Mouse (Mus musculus) gastrocnemius, adult 8-10 months (tissue): ENCODE results near the gene Apoa1. TPM values are rescaled to one million over a fixed set of nuclear protein-coding genes. Genes with fewer than 3 reads are reported as not detected.
A peak's percentile ranks its signal among the peaks of the same experiment; 100 is the strongest.

Experiments
- DNase-seq, 2 experiments: peaks; one replicate each; pipeline ENCODE4 v3.0.0; 2022; ENCODE audit warnings: low spot score in 2 of 2
- total RNA-seq, 4 experiments: library from RNA; stranded (reverse); gene quantifications; 2 replicates each; pipeline ENCODE4 v1.2.4; 2022

Gene Apoa1
- total RNA-seq, 4 experiments from 2014 or later = 3.3 TPM; not detected in 3

- no peak for DNase-seq
These were observed 28.4 kb downstream of the Apoa1 start for GRCm38 (mm10) chr9:46256658-46257385.

GRCm38 (mm10) chr9:46257546-46257945, 29.2 kb downstream of the Apoa1 start:
- DNase-seq = no peak

GRCm38 (mm10) chr9:46259111-46259510, 30.7 kb downstream of the Apoa1 start:
- no peak for DNase-seq

- DNase-seq = no peak
These were observed 32.8 kb downstream of the Apoa1 start for GRCm38 (mm10) chr9:46261131-46261530.

- DNase-seq = no peak
These were observed 40.0 kb downstream of the Apoa1 start, which contains the start of gene Apoa5 for GRCm38 (mm10) chr9:46268343-46268873. Apoa5 (plus strand) TSS chr9:46268633.

GRCm38 (mm10) chr9:46269125-46269524, 40.7 kb downstream of the Apoa1 start:
- no peak for DNase-seq

- no peak for DNase-seq
These were observed 42.4 kb downstream of the Apoa1 start for GRCm38 (mm10) chr9:46270782-46271181.

GRCm38 (mm10) chr9:46272070-46272469, 43.7 kb downstream of the Apoa1 start:
- no peak for DNase-seq

GRCm38 (mm10) chr9:46272677-46273454, 44.5 kb downstream of the Apoa1 start, which contains the start of gene Zpr1:
Zpr1 (plus strand) TSS chr9:46273064.
- peak; percentile 75 to 83 for DNase-seq

- DNase-seq = no peak
These were observed 46.1 kb downstream of the Apoa1 start for GRCm38 (mm10) chr9:46274494-46274893.

Other genes with a start within 250 kb of the Apoa1 start
- gene Pafah1b2, start 215.9 kb upstream of the Apoa1 start, total RNA-seq = 10 to 100 TPM; 19.1 to 25.8 (median 23.2) TPM
- gene Sik3, start 215.8 kb upstream of the Apoa1 start, total RNA-seq = 10 to 100 TPM; 36.6 to 42.4 (median 39.7) TPM
- gene Apoc3, start 7.1 kb downstream of the Apoa1 start, total RNA-seq = 1 to 10 TPM in 1 of 4 experiments, not detected in 3; 4.3 TPM
- not detected for gene Apoa4, start 12.1 kb downstream of the Apoa1 start, total RNA-seq
- under 1 TPM in 1 of 4 experiments, not detected in 3; 0.27 TPM for gene Apoa5, start 40.1 kb downstream of the Apoa1 start, total RNA-seq
- gene Zpr1, start 44.5 kb downstream of the Apoa1 start, total RNA-seq = 10 to 100 TPM; 21.8 to 32.3 (median 26.9) TPM
- gene Bud13, start 54.4 kb downstream of the Apoa1 start, total RNA-seq = 10 to 100 TPM in 2 of 4 experiments, 1 to 10 TPM in 2; 6.3 to 13.7 (median 10.1) TPM
- not detected for gene 4931429L15Rik, start 91.4 kb downstream of the Apoa1 start, total RNA-seq